ENCODE assay signal across 9 mouse cellular contexts in the genomic region with DNA sequence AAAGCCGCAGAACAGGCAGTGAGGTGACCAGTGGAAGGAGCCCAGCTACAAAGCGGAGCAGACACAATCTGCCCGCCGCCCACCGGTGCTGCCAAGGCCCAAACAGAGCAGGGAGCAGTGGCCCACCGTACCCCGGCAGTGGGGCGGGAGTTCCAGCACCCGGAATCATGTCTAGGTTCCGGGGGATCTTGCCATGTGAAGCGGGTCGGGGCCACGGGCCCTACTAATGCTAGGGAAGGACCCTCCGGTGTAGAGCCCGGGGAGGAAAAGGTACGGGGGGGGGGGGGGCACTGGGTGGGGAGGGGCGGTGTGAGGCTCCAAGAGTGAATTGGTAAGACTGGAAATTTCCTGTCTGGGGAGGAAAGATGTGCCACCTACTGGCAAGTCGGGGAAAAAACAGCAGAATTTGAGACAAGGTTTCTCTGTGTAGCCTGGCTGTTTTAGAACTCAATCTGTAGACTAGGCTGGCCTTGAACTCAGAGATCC. TPM values are rescaled to one million over a fixed set of nuclear protein-coding genes. Genes with fewer than 3 reads are reported as not detected.
DNase-seq lines count a peak whose midpoint lies in the region; ATAC-seq and TF ChIP-seq lines count a peak whose summit lies in the region.
"Had no signal": no experiment of that assay in that cellular context is flagged by ENCODE, and none has a peak within 500 bp of the region (broad histone marks: within the 10 kb centered on the region; RNA-seq: fewer than 3 reads in every experiment).

No protein-coding gene starts in this region.

- peaks cover 36% of the 10 kb centered on the region for H3K36me3 ChIP-seq in forebrain, embryonic 13.5 days (ENCODE audit: poor library complexity, severe bottlenecking)
- H3K36me3 ChIP-seq in intestine, embryonic 15.5 days = peaks cover 8% of the 10 kb centered on the region; the same call in 1 of the 2 replicates
- no peaks in the 10 kb centered on the region for H3K36me3 ChIP-seq in liver, embryonic 11.5 days (ENCODE audit: control insufficient read depth, insufficient read depth, low read length)
- peaks cover 35% of the 10 kb centered on the region for H3K36me3 ChIP-seq in neural tube, embryonic 13.5 days

- TF ChIP-seq CTCF in layer of hippocampus, adult 2 months (conservative IDR thresholded peaks at IDR 0.05) = peak; percentile 75
- peak; percentile 54; the same call in 1 of the 2 replicates for TF ChIP-seq CTCF in brain, embryonic 14.5 days (IDR thresholded peaks at IDR 0.05; ENCODE audit: borderline replicate concordance, extremely low read depth, insufficient read depth, insufficient read length)

- no peak for TF ChIP-seq POLR2A in brain, embryonic 14.5 days (IDR thresholded peaks at IDR 0.05; ENCODE audit: borderline replicate concordance, extremely low read depth, insufficient read depth, insufficient read length, poor library complexity, severe bottlenecking)

- WGBS in forebrain, embryonic 13.5 days = 20% methylated on average over 17 of the region's 18 CpGs
- WGBS in intestine, embryonic 15.5 days = 16% methylated on average over 17 of the region's 18 CpGs
- WGBS in liver, embryonic 11.5 days = 18% methylated on average over 18 of the region's 18 CpGs
- 15% methylated on average over 17 of the region's 18 CpGs for WGBS in neural tube, embryonic 13.5 days

- H3K9me3 ChIP-seq in forebrain, embryonic 13.5 days (replicated peaks) = no peaks in the 10 kb centered on the region
- no peaks in the 10 kb centered on the region for H3K9me3 ChIP-seq in intestine, embryonic 15.5 days
- H3K9me3 ChIP-seq in liver, embryonic 11.5 days (ENCODE audit: control insufficient read depth, low read length) = no peaks in the 10 kb centered on the region
- no peaks in the 10 kb centered on the region for H3K9me3 ChIP-seq in neural tube, embryonic 13.5 days

- peak; percentile 52; the same call in 1 of the 2 replicates for ATAC-seq in forebrain, embryonic 13.5 days
- ATAC-seq in intestine, embryonic 15.5 days = peak; percentile 28; the same call in 1 of the 2 replicates
- ATAC-seq in liver, embryonic 11.5 days (replicated peaks; ENCODE audit: low FRiP score) = no peak
- ATAC-seq in neural tube, embryonic 13.5 days (ENCODE audit: low read depth) = peak; percentile 40; the same call in 1 of the 2 replicates

- peak overlapping the region; percentile 58 for H3K4me2 ChIP-seq in forebrain, embryonic 13.5 days
- peak overlapping the region; percentile 66 for H3K4me2 ChIP-seq in intestine, embryonic 15.5 days (replicated peaks)
- H3K4me2 ChIP-seq in liver, embryonic 11.5 days = peak overlapping the region; percentile 63
- H3K4me2 ChIP-seq in neural tube, embryonic 13.5 days = peak overlapping the region; percentile 56

- H3K9ac ChIP-seq in forebrain, embryonic 13.5 days = peak overlapping the region; percentile 53
- H3K9ac ChIP-seq in intestine, embryonic 15.5 days = peak overlapping the region; percentile 28; the same call in 1 of the 2 replicates
- H3K9ac ChIP-seq in liver, embryonic 11.5 days (ENCODE audit: low read depth, low read length) = no peak overlapping the region
- peak overlapping the region; percentile 66 for H3K9ac ChIP-seq in neural tube, embryonic 13.5 days

- H3K4me1 ChIP-seq in forebrain, embryonic 13.5 days = no peaks in the 10 kb centered on the region
- H3K4me1 ChIP-seq in intestine, embryonic 15.5 days (replicated peaks) = no peaks in the 10 kb centered on the region
- H3K4me1 ChIP-seq in liver, embryonic 11.5 days (replicated peaks; ENCODE audit: control insufficient read depth, insufficient read depth, low read length) = no peaks in the 10 kb centered on the region
- H3K4me1 ChIP-seq in neural tube, embryonic 13.5 days (replicated peaks) = no peaks in the 10 kb centered on the region; the same call in 1 of the 2 replicates

- peak overlapping the region; percentile 45 for H3K4me3 ChIP-seq in layer of hippocampus, adult 2 months
- H3K4me3 ChIP-seq in forebrain, embryonic 13.5 days = peak overlapping the region; percentile 33
- peak overlapping the region; percentile 37 for H3K4me3 ChIP-seq in intestine, embryonic 15.5 days (replicated peaks)
- peak overlapping the region; percentile 39 for H3K4me3 ChIP-seq in liver, embryonic 11.5 days (ENCODE audit: low read depth, low read length)
- H3K4me3 ChIP-seq in neural tube, embryonic 13.5 days = peak overlapping the region; percentile 33

- peak in 1 of 2 experiments; percentile 48 for DNase-seq in layer of hippocampus, adult 2 months (ENCODE audit: low spot score in 2 of 2)
- no peak for DNase-seq in layer of hippocampus, adult 9-10 months (ENCODE audit: low spot score)
- DNase-seq in brain, embryonic 14.5 days (ENCODE audit: low read depth) = peak; percentile 60
- peak; percentile 22 for DNase-seq in liver, embryonic 11.5 days (ENCODE audit: low spot score)
- DNase-seq in MN1 (ENCODE audit: low spot score) = no peak

- H3K27ac ChIP-seq in layer of hippocampus, adult 2 months = no peak overlapping the region
- no peak overlapping the region for H3K27ac ChIP-seq in forebrain, embryonic 13.5 days
- H3K27ac ChIP-seq in intestine, embryonic 15.5 days = no peak overlapping the region
- no peak overlapping the region for H3K27ac ChIP-seq in liver, embryonic 11.5 days (ENCODE audit: low read depth, low read length)
- no peak overlapping the region for H3K27ac ChIP-seq in neural tube, embryonic 13.5 days (replicated peaks)

- H3K27me3 ChIP-seq in forebrain, embryonic 13.5 days = no peaks in the 10 kb centered on the region
- no peaks in the 10 kb centered on the region for H3K27me3 ChIP-seq in intestine, embryonic 15.5 days (replicated peaks)
- H3K27me3 ChIP-seq in liver, embryonic 11.5 days (replicated peaks; ENCODE audit: control insufficient read depth, insufficient read depth, low read length) = no peaks in the 10 kb centered on the region
- H3K27me3 ChIP-seq in neural tube, embryonic 13.5 days = no peaks in the 10 kb centered on the region

RNA-seq across cellular contexts. Expression of a gene that starts 33.8 kb away (rescaled TPM):
- total RNA-seq in layer of hippocampus, adult 2 months (2021) = 10 to 100 TPM; 72.2 to 75.3 TPM
- 273 and 287 TPM in 2 replicates for polyA plus RNA-seq in brain, embryonic 14.5 days (2012; rRNA removed)
- polyA plus RNA-seq in forebrain, embryonic 13.5 days (2015; fragmentation: Nextera tagmentation; extraction: Ambion mirVana) = 173 and 181 TPM in 2 replicates
- polyA plus RNA-seq in intestine, embryonic 15.5 days (2015; fragmentation: Nextera tagmentation; extraction: Ambion mirVana) = 42.6 and 43.7 TPM in 2 replicates
- 21.2 and 21.6 TPM in 2 replicates for polyA plus RNA-seq in liver, embryonic 11.5 days (2014; fragmentation: Nextera tagmentation; extraction: Ambion mirVana)
- polyA plus RNA-seq in neural tube, embryonic 13.5 days (2015; fragmentation: Nextera tagmentation; extraction: Ambion mirVana) = 211 and 221 TPM in 2 replicates

RNA-seq across cellular contexts. Expression of a gene that starts 49.8 kb away (rescaled TPM):
- total RNA-seq in layer of hippocampus, adult 2 months (2021) = 100 to 1,000 TPM; 118 to 128 TPM
- polyA plus RNA-seq in brain, embryonic 14.5 days (2012; rRNA removed) = 0.62 and 1.8 TPM in 2 replicates
- polyA plus RNA-seq in forebrain, embryonic 13.5 days (2015; fragmentation: Nextera tagmentation; extraction: Ambion mirVana) = 0.47 TPM in 1 of 2 replicates, not detected in the other
- polyA plus RNA-seq in intestine, embryonic 15.5 days (2015; fragmentation: Nextera tagmentation; extraction: Ambion mirVana) = 2.2 and 2.6 TPM in 2 replicates
- not detected in 2 replicates for polyA plus RNA-seq in liver, embryonic 11.5 days (2014; fragmentation: Nextera tagmentation; extraction: Ambion mirVana)
- polyA plus RNA-seq in neural tube, embryonic 13.5 days (2015; fragmentation: Nextera tagmentation; extraction: Ambion mirVana) = 3.2 and 3.9 TPM in 2 replicates

RNA-seq across cellular contexts. Expression of a gene that starts 56.6 kb away (rescaled TPM):
- total RNA-seq in layer of hippocampus, adult 2 months (2021) = not detected
- 0.18 and 0.37 TPM in 2 replicates for polyA plus RNA-seq in brain, embryonic 14.5 days (2012; rRNA removed)
- 0.08 TPM in 1 of 2 replicates, not detected in the other for polyA plus RNA-seq in forebrain, embryonic 13.5 days (2015; fragmentation: Nextera tagmentation; extraction: Ambion mirVana)
- 0.23 TPM in 1 of 2 replicates, not detected in the other for polyA plus RNA-seq in intestine, embryonic 15.5 days (2015; fragmentation: Nextera tagmentation; extraction: Ambion mirVana)
- 0.08 TPM in 1 of 2 replicates, not detected in the other for polyA plus RNA-seq in liver, embryonic 11.5 days (2014; fragmentation: Nextera tagmentation; extraction: Ambion mirVana)
- not detected in 2 replicates for polyA plus RNA-seq in neural tube, embryonic 13.5 days (2015; fragmentation: Nextera tagmentation; extraction: Ambion mirVana)
- total RNA-seq: adrenal gland, adult 18-20 months had no signal

Comparison
In these comparisons a context has a peak if more than half of its experiments do, and no peak if none do; other contexts are left out.
1. DNase-seq: peak in brain, embryonic 14.5 days (single experiment) and liver, embryonic 11.5 days (single experiment); none in layer of hippocampus, adult 9-10 months (single experiment) and MN1 (single experiment).
2. Peak in every context shown above with its lines, with median percentiles within 50 percentile points of each other: H3K4me3 ChIP-seq and H3K4me2 ChIP-seq.